Mouse (Mus musculus) cerebellum, adult 2 months (tissue): ENCODE results near the gene Abcc2. TPM values are rescaled to one million over a fixed set of nuclear protein-coding genes. Genes with fewer than 3 reads are reported as not detected.

Experiments
- DNase-seq, 2 experiments: peaks; one replicate each; pipeline ENCODE4 v3.0.0; 2021
- H3K27ac ChIP-seq: fragments of 200-500 bp; 2 replicates; pipeline ENCODE4 v1.5.1; 2012; ENCODE audit warnings: low read length, control low read depth, inconsistent platforms; ENCODE audit not compliant: insufficient read depth
- H3K27me3 ChIP-seq: fragments of 200-500 bp; 2 replicates; pipeline ENCODE4 v1.6.1; 2012; ENCODE audit warnings: inconsistent platforms, mild to moderate bottlenecking, low read length, moderate library complexity; ENCODE audit not compliant: control insufficient read depth, insufficient read depth
- H3K4me1 ChIP-seq: fragments of 200-500 bp; 2 replicates; pipeline ENCODE4 v1.6.1; 2011; ENCODE audit warnings: low read length; ENCODE audit not compliant: control insufficient read depth, insufficient read depth
- H3K4me3 ChIP-seq: fragments of 200-500 bp; replicated peaks from 2 replicates; pipeline ENCODE3; 2011; ENCODE audit warnings: mild to moderate bottlenecking, low read depth, low read length, control low read depth; ENCODE audit not compliant: insufficient read depth
- CTCF ChIP-seq: fragments of 200-500 bp; IDR thresholded peaks from 2 replicates; pipeline ENCODE4 v1.5.1; 2011; ENCODE audit warnings: low read depth, mild to moderate bottlenecking, control low read depth, low read length, moderate library complexity, borderline replicate concordance; ENCODE audit not compliant: insufficient read depth
- POLR2A ChIP-seq: fragments of 200-500 bp; IDR thresholded peaks from 2 replicates; pipeline ENCODE4 v1.6.1; 2011; ENCODE audit warnings: low read length, control low read depth, borderline replicate concordance; ENCODE audit not compliant: insufficient read depth
- WGBS: fragments of 180-500 bp; shearing (Covaris S2); methylation state at CpG from one replicate; pipeline ENCODE4 v1.1.7; 2018; 5-methylcytosine and 5-hydroxymethylcytosine counted together
- polyA plus RNA-seq: library from polyadenylated mRNA; depleted of rRNA; stranded (reverse); fragments of >200 nt; gene quantifications from 2 replicates; pipeline ENCODE4 v1.2.3, GENCODE M21; 2012

Gene Abcc2
- polyA plus RNA-seq, 1 experiment = 0.05 TPM

DNA sequence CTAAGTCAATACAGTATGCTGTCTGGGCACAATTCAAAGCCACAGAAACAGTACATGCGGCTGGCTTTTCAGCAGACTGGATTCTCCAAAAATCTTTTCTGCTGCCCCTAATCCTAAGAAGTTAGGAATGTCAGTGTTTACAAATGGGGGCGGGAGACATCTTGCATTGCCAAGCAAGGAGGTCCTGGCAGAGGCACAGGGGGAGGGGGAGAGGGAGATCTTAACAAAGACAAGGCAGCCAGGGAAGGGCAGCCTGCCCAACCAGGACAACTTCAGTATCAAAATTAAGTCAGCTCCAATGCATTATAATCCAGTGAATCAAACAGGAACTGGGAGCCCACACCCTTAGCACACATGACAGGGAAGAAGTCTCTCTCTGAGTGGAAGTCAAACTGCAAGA is 94.0 kb downstream of the Abcc2 start:
- H3K27ac ChIP-seq = no peak overlapping the region
- no peaks in the 10 kb centered on the region for H3K4me1 ChIP-seq
- WGBS = 58% methylated on average over 2 of the region's 2 CpGs
- H3K4me3 ChIP-seq = no peak overlapping the region
- TF ChIP-seq CTCF (no peak), POLR2A (no peak)
- no peak for DNase-seq
- no peaks in the 10 kb centered on the region for H3K27me3 ChIP-seq

DNA sequence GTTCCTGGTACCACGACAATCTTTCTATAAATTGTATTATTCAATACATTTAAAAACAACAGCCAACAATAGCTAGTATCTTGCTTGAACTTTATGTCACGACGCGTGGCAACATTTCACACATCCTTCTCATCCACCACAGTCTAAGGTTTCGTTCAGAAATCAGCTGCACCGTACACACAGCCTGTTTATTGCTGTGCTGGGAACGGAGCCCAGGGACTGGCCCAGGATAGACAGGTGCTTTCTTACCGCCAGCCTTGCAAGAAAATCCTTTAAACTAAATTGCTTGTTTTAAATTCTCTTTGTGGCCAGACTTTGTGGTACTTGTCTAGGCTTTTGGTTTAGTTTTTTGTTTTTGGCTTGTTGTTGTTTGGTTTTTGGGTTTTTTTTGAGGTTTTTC is 95.4 kb downstream of the Abcc2 start:
- WGBS = 78% methylated on average over 8 of the region's 8 CpGs
- H3K4me1 ChIP-seq = no peaks in the 10 kb centered on the region
- H3K27me3 ChIP-seq = no peaks in the 10 kb centered on the region
- no peak overlapping the region for H3K27ac ChIP-seq
- TF ChIP-seq CTCF = no peak
- no peak for DNase-seq
- H3K4me3 ChIP-seq = no peak overlapping the region

GRCm38 (mm10) chr19:43878111-43879092 is 96.4 kb downstream of the Abcc2 start:
- DNase-seq = no peak

GRCm38 (mm10) chr19:43879401-43880212 is 97.6 kb downstream of the Abcc2 start:
- Histone ChIP-seq H3K4me1 (no peaks in the 10 kb centered on the region), H3K27me3 (no peaks in the 10 kb centered on the region), H3K27ac (no peak overlapping the region), H3K4me3 (peak overlapping the region; percentile 69)
- TF ChIP-seq CTCF = no peak
- no peak for TF ChIP-seq POLR2A
- WGBS = 1% methylated on average over 41 of the region's 41 CpGs
- peak; percentile 71 to 73 for DNase-seq

More at GRCm38 (mm10) chr19:43878111-43879092, 96.4 kb downstream of the Abcc2 start:
- peak overlapping the region; percentile 69 for H3K4me3 ChIP-seq
- no peak for TF ChIP-seq POLR2A
- no peaks in the 10 kb centered on the region for H3K4me1 ChIP-seq
- no peaks in the 10 kb centered on the region for H3K27me3 ChIP-seq
- no peak overlapping the region for H3K27ac ChIP-seq
- 11% methylated on average over 17 of the region's 17 CpGs for whole genome bisulfite sequencing

GRCm38 (mm10) chr19:43880420-43880819 is 98.4 kb downstream of the Abcc2 start:
- no peak overlapping the region for H3K4me3 ChIP-seq
- no peaks in the 10 kb centered on the region for H3K27me3 ChIP-seq
- no peak for DNase-seq
- H3K27ac ChIP-seq = no peak overlapping the region
- TF ChIP-seq CTCF (no peak), POLR2A (no peak)
- WGBS = 42% methylated on average over 3 of the region's 3 CpGs
- H3K4me1 ChIP-seq = no peaks in the 10 kb centered on the region

DNA sequence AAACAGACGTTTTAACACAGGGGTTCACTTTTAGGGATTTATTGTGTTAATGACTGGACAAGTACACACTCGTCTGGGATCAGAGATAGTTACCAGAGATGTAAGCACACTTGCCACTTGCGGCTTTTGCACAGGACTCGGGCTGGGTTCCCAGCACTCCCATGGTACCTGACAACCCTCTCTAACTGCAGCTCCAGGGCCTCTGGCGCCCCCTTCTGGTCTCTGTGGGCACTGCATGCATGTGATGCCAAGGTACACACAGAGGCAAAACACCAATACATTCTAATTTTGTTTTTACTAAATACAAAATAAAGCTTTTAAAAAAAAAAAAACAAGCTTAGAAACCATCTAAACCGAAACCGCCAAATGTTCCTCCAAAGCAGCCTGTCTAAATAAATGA is 99.6 kb downstream of the Abcc2 start:
- no peak overlapping the region for H3K27ac ChIP-seq
- WGBS = 89% methylated on average over 7 of the region's 7 CpGs
- no peaks in the 10 kb centered on the region for H3K4me1 ChIP-seq
- DNase-seq = peak in 1 of 2 experiments; percentile 24
- H3K4me3 ChIP-seq = no peak overlapping the region
- no peak for TF ChIP-seq POLR2A
- 0 out of 2 replicates have a peak, but pooled peaks have one; percentile 14 for TF ChIP-seq CTCF
- no peaks in the 10 kb centered on the region for H3K27me3 ChIP-seq

DNA sequence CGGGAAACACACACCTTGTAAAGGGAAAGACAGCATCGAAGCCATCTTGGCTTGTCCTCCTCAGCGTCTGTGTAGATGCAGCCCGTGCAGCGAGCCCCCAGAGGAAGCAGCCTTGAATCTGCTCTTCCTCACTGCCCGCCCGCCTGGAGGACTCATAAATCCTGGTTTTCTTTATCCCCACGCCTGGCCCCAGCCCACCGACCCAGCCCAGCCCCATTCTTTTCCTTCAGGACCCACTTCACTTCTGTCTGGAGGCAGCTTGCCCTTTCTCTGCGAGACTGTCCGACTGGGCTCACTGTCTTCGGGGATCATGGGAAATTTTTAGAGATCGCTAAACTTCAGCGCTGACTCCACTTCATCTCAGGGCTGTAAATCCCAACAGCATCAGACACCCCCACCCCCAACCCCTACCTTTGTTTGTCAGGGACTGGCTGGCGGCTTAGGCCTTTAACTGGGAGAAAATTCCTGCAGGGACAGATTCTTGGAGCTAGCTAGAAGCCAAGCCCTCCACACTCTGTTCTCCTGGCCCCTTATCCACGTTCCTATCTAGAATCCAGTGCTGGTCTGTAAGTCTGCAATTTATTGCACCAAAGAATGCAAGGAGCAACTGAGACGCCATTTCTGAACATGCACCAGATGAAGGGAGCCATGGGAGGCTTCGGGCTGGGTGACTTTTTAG is 101.0 kb downstream of the Abcc2 start:
- Histone ChIP-seq H3K27me3 (no peaks in the 10 kb centered on the region), H3K4me1 (no peaks in the 10 kb centered on the region), H3K4me3 (no peak overlapping the region), H3K27ac (no peak overlapping the region)
- 43% methylated on average over 18 of the region's 18 CpGs for WGBS
- no peak for TF ChIP-seq POLR2A
- no peak for TF ChIP-seq CTCF
- no peak for DNase-seq
